Mouse (Mus musculus) cerebellum, adult 2 months (tissue): ENCODE results near the gene Paqr4.

ENCODE experiments used
- CTCF ChIP-seq: fragments of 200-500 bp; IDR thresholded peaks from 2 replicates; pipeline ENCODE4 v1.5.1; 2011; ENCODE audit warnings: low read depth, mild to moderate bottlenecking, control low read depth, low read length, moderate library complexity, borderline replicate concordance; ENCODE audit not compliant: insufficient read depth
- POLR2A ChIP-seq: fragments of 200-500 bp; IDR thresholded peaks from 2 replicates; pipeline ENCODE4 v1.6.1; 2011; ENCODE audit warnings: low read length, control low read depth, borderline replicate concordance; ENCODE audit not compliant: insufficient read depth

DNA sequence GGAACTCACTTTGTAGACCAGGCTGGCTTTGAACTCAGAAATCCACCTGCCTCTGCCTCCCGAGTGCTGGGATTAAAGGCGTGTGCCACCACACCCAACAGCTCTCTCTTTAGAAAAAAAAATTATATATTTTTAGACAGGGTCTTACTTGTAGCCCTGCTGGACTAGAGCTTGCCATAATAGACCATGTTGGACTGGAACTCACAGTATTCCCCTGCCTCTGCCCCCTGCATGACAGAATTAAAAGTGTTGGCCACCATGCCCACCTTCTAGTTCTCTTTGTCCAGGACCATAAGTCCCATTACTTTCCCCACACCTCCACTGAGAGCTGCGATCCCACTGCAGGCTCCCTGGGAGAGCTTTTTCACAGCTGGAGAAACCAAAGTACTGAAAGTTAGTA, 6.8 kb upstream of the Paqr4 start:
- TF ChIP-seq CTCF (no peak), POLR2A (no peak)
